Mouse (Mus musculus): ENCODE measurements around the gene Peg10.

Peg10 gene

GRCm38 (mm10) chr6:4746696-4747439 is at the start of gene Peg10, which contains the start of gene Sgce:
Gene Peg10, plus strand, starts transcription at chr6:4747306.
Gene Sgce, minus strand, starts transcription at chr6:4747207.
- peak; percentile 19 to 33 for DNase-seq

GRCm38 (mm10) chr6:4701641-4702040 is 45.5 kb upstream of the Peg10 start:
- no peak for DNase-seq

DNA sequence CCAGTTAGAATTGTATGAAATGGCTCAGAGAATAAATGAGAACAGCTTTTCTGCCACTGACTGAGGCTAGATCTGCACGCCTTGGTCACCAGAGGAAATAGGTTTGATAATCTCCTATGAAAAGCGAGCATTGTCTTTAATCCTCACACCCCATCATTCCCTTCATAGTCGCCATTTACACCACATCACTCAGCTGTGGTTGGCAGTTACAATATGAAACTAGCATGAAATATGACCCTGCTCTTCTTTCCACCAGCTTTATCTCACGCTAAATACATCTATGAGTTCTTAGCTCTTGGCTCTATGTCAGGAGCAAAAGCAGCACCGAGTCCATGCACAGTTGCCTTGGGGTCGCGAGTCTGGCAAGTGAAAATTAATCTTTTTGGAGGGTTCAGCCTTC is 43.2 kb upstream of the Peg10 start:
- DNase-seq = no peak

DNA sequence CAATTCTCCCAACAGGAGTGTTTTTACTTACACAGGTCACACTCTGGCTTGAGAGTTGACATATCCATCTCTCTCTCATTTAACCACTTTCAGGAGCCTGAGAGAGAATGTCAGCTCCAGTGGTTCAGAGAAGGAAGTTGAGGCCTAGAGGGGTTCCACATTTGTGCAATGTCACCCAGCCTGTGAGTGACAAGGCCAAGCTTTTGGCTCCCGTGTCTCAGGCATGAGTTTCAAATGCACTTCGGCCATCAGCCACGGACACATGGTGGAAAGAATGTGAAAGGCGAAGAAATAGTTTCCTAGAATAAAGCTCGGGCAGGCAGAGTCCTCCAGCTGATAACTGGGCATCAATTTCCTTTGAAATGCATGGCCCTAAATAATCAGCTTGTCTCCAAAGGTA is 40.7 kb upstream of the Peg10 start:
- no peak for DNase-seq

DNA sequence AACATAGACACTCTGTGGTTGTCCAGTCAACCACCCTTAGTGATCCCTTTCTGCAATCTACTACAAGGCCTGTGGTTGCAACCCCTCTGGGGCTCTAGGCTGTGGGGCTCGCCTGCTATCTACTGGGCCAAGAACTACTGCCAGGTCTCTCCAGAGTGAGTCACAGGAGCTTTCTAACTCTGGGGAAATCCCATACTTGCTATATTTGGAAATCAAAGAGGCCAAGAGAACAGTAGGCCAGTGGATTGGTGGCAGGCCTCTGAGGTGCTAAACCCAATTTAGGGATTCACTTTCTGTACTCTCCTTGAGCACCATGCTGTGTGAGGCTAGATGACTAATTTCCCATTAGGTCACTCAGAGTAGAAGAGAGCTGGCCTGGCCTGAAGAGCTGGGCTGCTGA is 38.1 kb upstream of the Peg10 start:
- DNase-seq = no peak

GRCm38 (mm10) chr6:4716171-4716570 is 30.9 kb upstream of the Peg10 start:
- DNase-seq = no peak

- DNase-seq = no peak
Observed at GRCm38 (mm10) chr6:4717344-4717743, 29.8 kb upstream of the Peg10 start.

GRCm38 (mm10) chr6:4722142-4722541 is 25.0 kb upstream of the Peg10 start:
- no peak for DNase-seq

DNA sequence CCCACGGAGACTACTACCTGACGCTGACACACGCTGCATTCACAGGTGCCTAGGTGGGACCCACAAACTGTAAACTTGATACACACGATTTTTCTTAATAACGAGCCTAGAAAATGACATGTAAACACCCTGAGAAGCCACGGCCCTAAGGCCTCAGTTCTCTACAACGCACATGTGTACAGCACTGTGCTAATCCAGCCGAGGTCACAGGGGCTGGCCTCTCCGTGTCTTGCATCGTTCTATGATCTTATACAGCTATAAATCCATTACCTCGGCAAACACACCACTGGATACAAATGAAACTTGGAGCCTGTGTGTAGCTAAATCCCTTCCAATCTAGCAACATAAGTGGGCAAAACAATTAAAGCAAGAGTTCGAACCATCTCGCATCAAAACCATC is 24.4 kb upstream of the Peg10 start:
- DNase-seq = no peak

DNA sequence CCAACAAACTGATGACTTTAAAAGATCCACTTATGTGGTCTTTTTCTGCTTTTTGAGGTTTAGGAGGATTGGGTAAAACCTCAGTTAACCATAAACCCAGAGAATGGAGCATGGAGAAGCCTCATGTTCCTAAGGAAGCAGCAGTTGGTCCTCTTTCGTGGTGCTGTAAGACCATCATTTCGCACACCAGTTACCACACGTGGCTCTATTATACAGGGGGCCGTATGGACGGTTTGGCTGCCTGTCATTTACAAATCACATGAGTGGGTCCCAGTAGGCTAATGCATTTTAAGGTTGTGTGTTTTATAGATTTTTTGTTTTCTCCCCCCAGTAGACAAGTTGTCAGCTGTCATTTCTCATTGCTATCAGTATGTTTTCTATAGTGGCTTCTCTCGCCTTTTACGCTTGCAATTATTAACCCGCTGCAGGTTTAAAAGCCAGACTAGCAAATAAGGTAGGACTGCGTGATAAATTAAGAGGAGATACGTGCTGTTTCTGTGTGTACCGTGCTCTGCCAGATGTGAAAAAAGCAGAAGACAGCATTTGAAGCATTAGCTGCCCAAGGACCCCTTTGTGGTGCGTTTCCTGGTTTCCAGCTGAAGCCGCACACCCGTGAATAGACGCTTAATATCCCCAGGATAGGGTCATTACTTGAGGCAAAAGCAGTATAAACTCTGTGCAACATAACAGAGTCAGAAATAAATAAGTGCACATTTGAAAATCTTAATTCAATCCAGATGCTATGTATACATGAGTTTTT is 22.9 kb upstream of the Peg10 start:
- no peak for DNase-seq

DNA sequence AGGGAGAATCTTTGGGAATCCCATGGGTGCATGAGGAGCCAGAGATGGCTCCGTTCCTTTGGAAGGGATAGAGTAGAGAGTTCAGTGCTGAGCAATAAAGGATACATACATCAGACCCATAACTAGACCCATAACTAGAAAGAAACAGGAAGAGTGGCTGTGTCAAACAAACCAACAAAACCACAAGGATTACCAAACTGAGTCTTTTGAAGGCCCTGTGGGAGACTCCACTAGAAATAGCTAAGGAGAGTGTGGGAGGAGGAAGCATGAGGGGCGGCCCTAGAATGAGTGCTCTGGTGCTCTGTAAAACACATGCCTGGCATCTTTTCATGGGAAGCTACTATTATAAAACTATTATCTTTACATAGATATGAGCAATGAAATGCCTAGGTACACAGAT is 18.8 kb upstream of the Peg10 start:
- no peak for DNase-seq

DNA sequence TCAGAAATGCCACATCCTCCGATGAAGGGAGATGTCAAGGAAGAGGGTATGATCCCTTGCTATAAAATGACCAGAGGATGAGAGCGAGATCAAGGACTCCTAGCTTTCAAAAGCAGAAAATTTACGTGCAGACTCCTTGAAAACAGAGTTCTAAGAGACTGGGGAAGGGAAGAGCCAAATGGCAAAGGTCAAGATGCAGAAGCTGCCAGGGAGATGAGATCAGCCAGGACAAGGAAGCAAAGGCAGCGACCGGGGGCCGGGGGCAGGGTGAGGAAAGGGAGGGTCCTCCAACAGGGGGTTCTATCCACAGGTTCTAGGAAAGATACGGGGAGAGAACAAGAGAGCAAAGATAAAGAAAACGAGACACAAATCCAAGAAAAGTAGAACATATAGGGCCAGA is 15.4 kb upstream of the Peg10 start:
- no peak for DNase-seq

DNA sequence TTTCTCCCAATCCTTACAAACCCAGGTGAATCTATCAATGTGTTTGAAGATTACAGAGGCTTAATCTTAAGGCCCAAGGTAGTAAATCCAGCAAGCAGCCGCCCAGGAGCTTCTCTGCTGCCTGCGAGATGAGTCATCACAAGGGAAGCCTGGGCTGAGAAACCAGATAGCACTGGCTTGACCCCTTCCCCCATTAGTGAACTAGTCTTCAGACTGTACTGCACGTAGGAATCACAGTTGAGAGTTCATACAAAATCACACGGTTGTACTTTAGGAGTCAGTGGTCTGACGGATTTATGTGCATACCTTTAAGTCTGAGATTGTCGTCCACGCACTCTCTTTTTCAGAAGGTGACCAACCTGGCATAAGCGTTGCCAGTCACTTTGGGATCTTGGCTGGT is 13.9 kb upstream of the Peg10 start:
- DNase-seq = no peak

GRCm38 (mm10) chr6:4736372-4736771 is 10.7 kb upstream of the Peg10 start:
- DNase-seq = no peak

- no peak for DNase-seq
Observed at GRCm38 (mm10) chr6:4738034-4738629, 9.0 kb upstream of the Peg10 start.

DNA sequence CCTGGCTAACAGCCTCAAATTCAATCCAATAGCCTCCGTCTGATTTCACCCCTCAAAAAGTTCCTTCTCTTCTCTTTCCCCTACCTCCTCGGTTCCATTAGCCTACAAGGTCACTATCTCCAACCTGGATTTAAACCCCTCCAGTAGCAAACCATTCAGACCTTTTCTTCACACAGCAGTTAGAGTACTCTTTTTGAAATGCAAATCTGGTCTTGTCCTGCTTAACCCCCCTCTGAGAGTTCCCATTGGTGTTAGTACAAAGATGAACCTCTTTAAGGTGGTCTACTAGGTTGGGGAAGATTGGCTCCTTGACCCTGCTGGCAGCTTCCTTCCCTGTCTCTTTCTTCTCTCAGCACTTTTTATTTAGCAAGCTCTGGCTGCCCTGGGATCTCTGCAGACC is 8.4 kb upstream of the Peg10 start:
- DNase-seq = no peak

DNA sequence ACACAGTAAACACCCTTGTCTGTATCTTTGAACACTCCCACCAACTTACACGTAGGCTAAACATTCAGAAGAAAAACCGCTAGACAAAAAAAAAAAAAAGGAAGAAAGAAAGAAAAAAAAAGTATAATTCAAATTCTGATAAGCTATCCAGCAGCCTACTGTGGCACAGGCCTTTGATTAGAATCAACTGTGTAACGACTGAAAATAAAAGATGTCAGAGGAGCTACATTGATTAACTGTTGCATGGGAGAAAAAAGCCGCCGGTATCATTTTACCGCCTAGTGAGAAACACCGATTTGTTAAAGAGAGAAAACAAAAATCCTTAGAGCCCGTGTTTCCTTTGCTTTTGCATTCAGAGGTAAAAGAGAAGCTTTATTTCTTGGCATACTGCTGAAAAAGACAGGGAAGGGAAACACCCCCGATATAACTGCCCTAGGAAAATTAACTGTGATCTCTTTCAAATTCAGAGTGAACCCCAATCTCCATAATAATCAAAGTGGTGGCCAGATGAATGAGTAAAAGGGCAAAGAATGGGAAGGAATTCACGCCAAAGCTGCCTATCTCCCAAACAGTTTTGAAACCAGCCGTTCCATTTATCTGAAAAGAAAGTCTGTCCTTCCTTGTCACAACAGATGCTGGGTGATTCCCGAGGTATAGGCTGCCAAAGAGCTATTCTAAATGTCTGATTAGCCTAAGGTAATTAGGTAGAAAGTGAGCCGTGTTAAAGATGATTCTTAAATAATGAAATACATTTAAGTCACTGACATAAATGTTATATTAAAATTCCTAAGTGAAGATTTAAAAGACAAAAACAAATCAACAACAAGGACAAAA is 7.4 kb upstream of the Peg10 start:
- DNase-seq = no peak

GRCm38 (mm10) chr6:4740511-4740910 is 6.6 kb upstream of the Peg10 start:
- DNase-seq = no peak

DNA sequence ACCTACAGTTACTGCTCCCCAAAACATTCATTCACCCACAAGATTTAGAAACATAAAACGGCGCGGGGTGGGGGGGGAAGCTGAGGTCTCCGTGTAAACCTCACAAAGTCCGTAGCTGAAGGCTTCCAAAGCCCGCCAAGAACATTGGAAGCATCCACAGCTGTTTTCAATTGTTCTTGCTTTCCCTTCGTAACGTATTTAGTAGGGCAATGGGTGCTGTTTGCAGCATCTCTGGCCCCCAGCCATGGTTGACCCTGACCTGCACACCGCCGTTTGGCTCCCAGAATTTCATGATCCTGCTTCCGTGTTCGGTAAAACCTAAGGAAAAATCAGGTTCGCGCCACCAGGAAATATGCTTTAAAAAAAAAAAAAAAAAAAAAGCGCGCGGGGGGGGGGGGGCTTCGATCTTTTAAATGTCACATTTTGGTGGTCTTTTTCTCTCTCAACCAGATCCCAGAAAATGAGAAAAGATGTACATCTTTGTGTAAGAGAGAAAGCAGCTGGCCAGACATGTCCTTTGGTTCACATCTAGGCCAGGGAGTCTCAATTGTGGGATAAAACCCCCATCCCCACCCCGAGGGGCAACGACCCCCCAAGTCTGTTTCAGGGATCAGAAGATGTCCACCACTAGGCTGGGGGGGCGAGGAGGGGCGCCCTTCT is 940 bp upstream of the Peg10 start:
- no peak for DNase-seq

GRCm38 (mm10) chr6:4747677-4748505 is 785 bp downstream of the Peg10 start:
- peak in 1 of 2 experiments; percentile 25 for DNase-seq

- peak; percentile 2 to 18 for DNase-seq
Observed at GRCm38 (mm10) chr6:4748506-4748961, 1.4 kb downstream of the Peg10 start.
